Mouse (Mus musculus): ENCODE data around the gene Carmil1.

GRCm38 (mm10) chr13:24105838-24106237 lies 174.8 kb downstream of the Carmil1 start:
- TF ChIP-seq CTCF (IDR thresholded peaks at IDR 0.05; ENCODE audit: low read depth) (no peak), EP300 (IDR thresholded peaks at IDR 0.05; ENCODE audit: low read depth) (no peak)

Data from liver, postnatal 0 days (tissue).